Mouse (Mus musculus) induced T-regulatory cell, adult 2 months (primary cell): ENCODE results near the gene Usp46.
A peak's percentile ranks its signal among the peaks of the same experiment; 100 is the strongest.

Experiments
- DNase-seq: peaks from one replicate; pipeline ENCODE4 v3.0.0-alpha.2; 2012; ENCODE audit warnings: low read depth

Usp46 gene

GRCm38 (mm10) chr5:74068714-74069321, 587 bp upstream of the Usp46 start:
- peak; percentile 75 for DNase-seq

GRCm38 (mm10) chr5:74067346-74067745, 885 bp downstream of the Usp46 start:
- DNase-seq: no peak

GRCm38 (mm10) chr5:74066416-74067115, 1.7 kb downstream of the Usp46 start:
- no peak for DNase-seq

GRCm38 (mm10) chr5:74065565-74066275, 2.5 kb downstream of the Usp46 start:
- no peak for DNase-seq

GRCm38 (mm10) chr5:74064844-74065243, 3.4 kb downstream of the Usp46 start:
- DNase-seq: no peak

GRCm38 (mm10) chr5:74063226-74063747, 4.9 kb downstream of the Usp46 start:
- no peak for DNase-seq

- no peak for DNase-seq
These were observed 6.0 kb downstream of the Usp46 start for GRCm38 (mm10) chr5:74062266-74062665.

GRCm38 (mm10) chr5:74061408-74062047, 6.7 kb downstream of the Usp46 start:
- no peak for DNase-seq

GRCm38 (mm10) chr5:74052171-74052909, 15.9 kb downstream of the Usp46 start:
- DNase-seq: no peak

GRCm38 (mm10) chr5:74051394-74052170, 16.6 kb downstream of the Usp46 start:
- DNase-seq: no peak

- no peak for DNase-seq
These were observed 17.3 kb downstream of the Usp46 start for GRCm38 (mm10) chr5:74050903-74051302.

GRCm38 (mm10) chr5:74048846-74049495, 19.3 kb downstream of the Usp46 start:
- no peak for DNase-seq

GRCm38 (mm10) chr5:74044591-74044990, 23.6 kb downstream of the Usp46 start:
- no peak for DNase-seq

GRCm38 (mm10) chr5:74042796-74043340, 25.4 kb downstream of the Usp46 start:
- DNase-seq: no peak

GRCm38 (mm10) chr5:74040541-74040940, 27.7 kb downstream of the Usp46 start:
- no peak for DNase-seq

GRCm38 (mm10) chr5:74035454-74035853, 32.8 kb downstream of the Usp46 start:
- DNase-seq: no peak

GRCm38 (mm10) chr5:74034177-74034576, 34.1 kb downstream of the Usp46 start:
- DNase-seq: no peak

GRCm38 (mm10) chr5:74029787-74030186, 38.4 kb downstream of the Usp46 start:
- DNase-seq: no peak

GRCm38 (mm10) chr5:74028691-74029479, 39.3 kb downstream of the Usp46 start:
- DNase-seq: no peak
